Mouse (Mus musculus): ENCODE data around the gene Csrp2.

- TF ChIP-seq CTCF (IDR thresholded peaks at IDR 0.05; ENCODE audit: low read depth, low read length), result no peak
- no peak for TF ChIP-seq POLR2A (IDR thresholded peaks at IDR 0.05; ENCODE audit: insufficient read depth, low read length)
Observed at GRCm38 (mm10) chr10:110951748-110952147, 32.2 kb downstream of the Csrp2 start.
